Mouse (Mus musculus) hindbrain, postnatal 0 days (tissue): ENCODE data around the gene Auts2. TPM values are rescaled to one million over a fixed set of nuclear protein-coding genes. Genes with fewer than 3 reads are reported as not detected.

Source experiments
- ATAC-seq: fragments of 200-750 bp; cut with Nextera tagmentation; 2 replicates; pipeline ENCODE4 v1.8.0; 2017; ENCODE audit warnings: mild to moderate bottlenecking, moderate TSS enrichment, moderate library complexity
- DNase-seq: peaks from one replicate; pipeline ENCODE4 v3.0.0-alpha.2; 2015; ENCODE audit warnings: low spot score
- H3K27ac ChIP-seq: fragments of 300-500 bp; sonication (generic); 2 replicates; pipeline ENCODE4 v1.5.1; 2014; ENCODE audit warnings: mild to moderate bottlenecking
- H3K27me3 ChIP-seq: fragments of 300-500 bp; sonication (generic); 2 replicates; pipeline ENCODE4 v1.6.1; 2014; ENCODE audit warnings: low read length, mixed read lengths; ENCODE audit not compliant: insufficient read depth
- H3K36me3 ChIP-seq: fragments of 300-500 bp; sonication (generic); 2 replicates; pipeline ENCODE4 v1.6.1; 2014; ENCODE audit warnings: low read length, mixed read lengths; ENCODE audit not compliant: insufficient read depth
- H3K4me1 ChIP-seq: fragments of 300-500 bp; sonication (generic); 2 replicates; pipeline ENCODE4 v1.6.1; 2014; ENCODE audit warnings: antibody characterized with exemption, low read length, mixed read lengths; ENCODE audit not compliant: insufficient read depth
- H3K4me2 ChIP-seq: fragments of 300-500 bp; sonication (generic); 2 replicates; pipeline ENCODE4 v1.6.1; 2014; ENCODE audit warnings: low read depth, mild to moderate bottlenecking, low read length, moderate library complexity, mixed read lengths
- H3K4me3 ChIP-seq: fragments of 300-500 bp; sonication (generic); 2 replicates; pipeline ENCODE4 v1.5.1; 2014; ENCODE audit warnings: low read length
- H3K9ac ChIP-seq: fragments of 300-500 bp; sonication (generic); replicated peaks from 2 replicates; pipeline ENCODE4 v1.6.1; 2014; ENCODE audit warnings: mild to moderate bottlenecking, low read length, moderate library complexity, mixed read lengths
- H3K9me3 ChIP-seq: fragments of 300-500 bp; sonication (generic); 2 replicates; pipeline ENCODE4 v1.6.1; 2016; ENCODE audit warnings: low read length, mixed read lengths
- CTCF ChIP-seq: IDR thresholded peaks from 2 replicates; pipeline ENCODE4 v1.5.1; 2016; ENCODE audit warnings: antibody characterized with exemption, control low read depth, low read depth
- WGBS: fragments of 180-500 bp; shearing (Covaris S2); extraction: QIAGEN DNeasy Blood & Tissue Kit; methylation state at CpG from one replicate; pipeline ENCODE4 v1.1.7; 2014; 5-methylcytosine and 5-hydroxymethylcytosine counted together
- polyA plus RNA-seq: library from polyadenylated mRNA; unstranded; fragments of >200 nt; fragmentation: Nextera tagmentation; extraction: Ambion mirVana; gene quantifications from 2 replicates; pipeline ENCODE4 v1.2.1, GENCODE M21; 2015
- total RNA-seq: library from RNA; depleted of rRNA; stranded (reverse); fragments of >200 nt; gene quantifications from 2 replicates; pipeline ENCODE4 v1.2.3, GENCODE M21; 2014

Gene Auts2
- total and polyA plus RNA-seq, 2 experiments from 2014 or later, result 39.3 to 54.9 TPM

DNA sequence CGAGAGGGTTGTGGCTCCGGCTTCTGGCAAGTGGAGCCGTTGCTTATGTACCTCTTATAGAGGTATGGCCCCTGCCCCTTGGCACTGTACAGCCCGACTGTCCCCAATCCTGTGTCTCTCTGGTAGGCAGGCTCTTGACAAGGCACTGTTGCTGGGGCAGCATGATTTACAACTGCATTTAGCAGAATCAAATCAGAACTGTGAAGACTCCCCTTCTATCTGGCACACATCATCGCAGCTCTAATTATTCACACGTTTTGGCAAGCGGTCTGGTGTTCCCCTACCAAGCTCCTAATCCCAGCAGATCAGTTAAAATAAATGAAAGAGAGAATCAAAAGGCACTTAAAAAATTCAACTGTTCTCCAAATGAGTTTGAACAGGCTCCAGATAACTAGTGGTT is 835.7 kb downstream of the Auts2 start:
- Histone ChIP-seq H3K36me3 (no peaks in the 10 kb centered on the region), H3K4me1 (no peaks in the 10 kb centered on the region), H3K27ac (no peak overlapping the region), H3K4me3 (no peak overlapping the region), H3K9me3 (no peaks in the 10 kb centered on the region), H3K27me3 (no peaks in the 10 kb centered on the region), H3K4me2 (no peak overlapping the region), H3K9ac (no peak overlapping the region)
- WGBS, result 41% methylated on average over 7 of the region's 7 CpGs
- no peak for TF ChIP-seq CTCF
- DNase-seq (peak; percentile 67), ATAC-seq (peak; percentile 38; the same call in 1 of the 2 replicates)

DNA sequence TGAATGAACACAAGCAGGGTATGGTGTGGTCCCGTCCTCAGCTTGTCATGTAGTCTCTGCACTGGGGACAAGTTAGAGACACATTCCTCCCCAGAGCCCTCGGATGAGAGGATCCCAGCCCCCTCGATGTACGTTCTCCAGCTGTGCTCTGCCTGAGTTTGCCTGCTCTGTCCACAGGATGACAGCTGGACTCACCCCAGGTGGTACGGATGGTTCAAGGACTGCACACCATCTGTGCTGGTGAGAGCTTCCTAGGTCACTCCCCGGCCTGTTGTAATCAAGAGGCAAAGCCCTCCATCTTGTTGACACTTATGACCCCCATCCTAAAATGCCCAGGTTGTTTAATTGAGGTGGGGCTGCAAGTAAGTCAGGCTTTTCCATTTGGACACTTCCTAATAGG is 839.4 kb downstream of the Auts2 start:
- Histone ChIP-seq H3K4me2 (no peak overlapping the region), H3K9me3 (no peaks in the 10 kb centered on the region), H3K4me3 (no peak overlapping the region), H3K36me3 (no peaks in the 10 kb centered on the region), H3K27me3 (no peaks in the 10 kb centered on the region), H3K27ac (no peak overlapping the region), H3K9ac (no peak overlapping the region), H3K4me1 (no peaks in the 10 kb centered on the region)
- no peak for ATAC-seq
- WGBS, result 59% methylated on average over 6 of the region's 6 CpGs
- TF ChIP-seq CTCF, result no peak
- peak; percentile 28 for DNase-seq

- H3K9me3 ChIP-seq, result no peaks in the 10 kb centered on the region
- DNase-seq (no peak), ATAC-seq (no peak)
- H3K27ac ChIP-seq, result no peak overlapping the region
- no peak for TF ChIP-seq CTCF
- no peak overlapping the region for H3K9ac ChIP-seq
- H3K4me1 ChIP-seq, result no peaks in the 10 kb centered on the region
- H3K4me2 ChIP-seq, result no peak overlapping the region
- WGBS, result 82% methylated on average over 6 of the region's 6 CpGs
- H3K27me3 ChIP-seq, result no peaks in the 10 kb centered on the region
- no peak overlapping the region for H3K4me3 ChIP-seq
- no peaks in the 10 kb centered on the region for H3K36me3 ChIP-seq
Observed at GRCm38 (mm10) chr5:131702840-131703392, 840.2 kb downstream of the Auts2 start.

GRCm38 (mm10) chr5:131698900-131699299 is 844.2 kb downstream of the Auts2 start:
- no peak for DNase-seq

GRCm38 (mm10) chr5:131690781-131691180 is 852.4 kb downstream of the Auts2 start:
- no peaks in the 10 kb centered on the region for H3K9me3 ChIP-seq
- no peak for ATAC-seq
- no peaks in the 10 kb centered on the region for H3K36me3 ChIP-seq
- TF ChIP-seq CTCF, result no peak
- H3K27ac ChIP-seq, result no peak overlapping the region
- no peak overlapping the region for H3K9ac ChIP-seq
- no peak for DNase-seq
- no peaks in the 10 kb centered on the region for H3K4me1 ChIP-seq
- H3K27me3 ChIP-seq, result no peaks in the 10 kb centered on the region
- WGBS, result 76% methylated on average over 1 of the region's 1 CpGs
- no peak overlapping the region for H3K4me3 ChIP-seq
- H3K4me2 ChIP-seq, result no peak overlapping the region

More at GRCm38 (mm10) chr5:131698900-131699299, 844.2 kb downstream of the Auts2 start:
- TF ChIP-seq CTCF, result no peak
- H3K9ac ChIP-seq, result no peak overlapping the region
- no peaks in the 10 kb centered on the region for H3K36me3 ChIP-seq
- no peaks in the 10 kb centered on the region for H3K9me3 ChIP-seq
- H3K4me2 ChIP-seq, result no peak overlapping the region
- ATAC-seq, result no peak
- no peak overlapping the region for H3K4me3 ChIP-seq
- 96% methylated on average over 7 of the region's 7 CpGs for WGBS
- H3K27me3 ChIP-seq, result no peaks in the 10 kb centered on the region
- no peaks in the 10 kb centered on the region for H3K4me1 ChIP-seq
- no peak overlapping the region for H3K27ac ChIP-seq

DNA sequence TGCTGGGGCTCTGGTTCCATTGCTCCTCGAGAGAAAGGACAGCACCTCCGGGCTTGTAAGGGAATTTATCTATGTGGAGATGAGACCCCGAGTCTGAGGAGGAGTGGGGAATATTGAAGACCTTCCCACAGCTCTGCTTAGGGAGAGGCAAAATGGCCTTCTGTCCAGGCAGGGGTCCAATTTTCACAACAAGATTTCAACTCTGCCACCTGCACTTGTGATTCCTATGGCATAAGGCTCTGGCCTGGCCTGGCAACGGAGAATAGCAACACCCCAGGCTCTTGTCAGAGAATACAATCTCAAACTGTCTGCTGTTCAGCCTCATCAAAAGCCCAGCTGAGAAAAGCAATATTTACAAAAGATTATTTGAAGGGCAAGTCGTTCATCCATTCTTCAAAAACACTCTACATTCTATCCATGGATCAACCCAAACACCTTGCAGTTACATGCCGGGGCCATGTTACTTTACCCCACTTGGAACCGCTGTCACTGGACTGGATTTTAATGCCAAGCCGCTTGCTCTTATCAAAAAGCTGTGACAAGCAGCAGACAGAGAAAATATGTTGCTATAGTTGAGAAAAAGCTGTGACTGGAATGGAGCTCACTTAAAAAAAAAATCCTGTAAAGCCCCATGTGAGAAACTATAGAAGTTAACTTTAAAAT is 856.1 kb downstream of the Auts2 start:
- WGBS, result 58% methylated on average over 8 of the region's 8 CpGs
- H3K27me3 ChIP-seq, result no peaks in the 10 kb centered on the region
- H3K4me3 ChIP-seq, result no peak overlapping the region
- no peak overlapping the region for H3K27ac ChIP-seq
- ATAC-seq (no peak), DNase-seq (no peak)
- H3K4me2 ChIP-seq, result no peak overlapping the region
- no peak overlapping the region for H3K9ac ChIP-seq
- no peaks in the 10 kb centered on the region for H3K9me3 ChIP-seq
- no peaks in the 10 kb centered on the region for H3K36me3 ChIP-seq
- no peaks in the 10 kb centered on the region for H3K4me1 ChIP-seq
- TF ChIP-seq CTCF, result no peak
